Mouse (Mus musculus) forebrain, embryonic 12.5 days (tissue): ENCODE results near the gene Vmn2r48. TPM values are rescaled to one million over a fixed set of nuclear protein-coding genes. Genes with fewer than 3 reads are reported as not detected.
"Not testable (repeated sequence)": the region's sequence is repeated elsewhere in the genome, so short reads cannot be mapped to it uniquely, and the experiment has no call there.

ENCODE experiments used
- ATAC-seq: fragments of 200-750 bp; cut with Nextera tagmentation; 2 replicates; pipeline ENCODE4 v1.8.0; 2017; ENCODE audit warnings: moderate TSS enrichment; ENCODE audit not compliant: low FRiP score
- H3K27ac ChIP-seq: fragments of 300-500 bp; sonication (generic); 2 replicates; pipeline ENCODE4 v1.5.1; 2016; ENCODE audit warnings: mild to moderate bottlenecking
- H3K27me3 ChIP-seq: fragments of 300-500 bp; sonication (generic); 2 replicates; pipeline ENCODE4 v1.6.1; 2016; ENCODE audit warnings: mild to moderate bottlenecking
- H3K36me3 ChIP-seq: fragments of 300-500 bp; sonication (generic); replicated peaks from 2 replicates; pipeline ENCODE4 v1.6.1; 2016; ENCODE audit warnings: mild to moderate bottlenecking
- H3K4me1 ChIP-seq: fragments of 300-500 bp; sonication (generic); 2 replicates; pipeline ENCODE4 v1.6.1; 2016
- H3K4me2 ChIP-seq: fragments of 300-500 bp; sonication (generic); 2 replicates; pipeline ENCODE4 v1.6.1; 2016; ENCODE audit warnings: mild to moderate bottlenecking, moderate library complexity
- H3K4me3 ChIP-seq: fragments of 300-500 bp; sonication (generic); replicated peaks from 2 replicates; pipeline ENCODE4 v1.5.1; 2016; ENCODE audit warnings: mild to moderate bottlenecking
- H3K9ac ChIP-seq: fragments of 300-500 bp; sonication (generic); 2 replicates; pipeline ENCODE4 v1.6.1; 2016; ENCODE audit warnings: mild to moderate bottlenecking
- H3K9me3 ChIP-seq: fragments of 300-500 bp; sonication (generic); 2 replicates; pipeline ENCODE4 v1.6.1; 2016
- WGBS: fragments of 180-500 bp; shearing (Covaris S2); methylation state at CpG from one replicate; pipeline ENCODE4 v1.1.7; 2016; 5-methylcytosine and 5-hydroxymethylcytosine counted together
- polyA plus RNA-seq: library from polyadenylated mRNA; unstranded; fragments of >200 nt; fragmentation: Nextera tagmentation; extraction: Ambion mirVana; gene quantifications from 2 replicates; pipeline ENCODE4 v1.2.1, GENCODE M21; 2016

The Vmn2r48 gene
- not detected in 2 replicates for polyA plus RNA-seq

- not testable (repeated sequence) for H3K27ac ChIP-seq, H3K4me3 ChIP-seq, H3K36me3 ChIP-seq, H3K9me3 ChIP-seq, H3K4me2 ChIP-seq, H3K4me1 ChIP-seq, H3K27me3 ChIP-seq, ATAC-seq, H3K9ac ChIP-seq
- 94% methylated on average over 2 of the region's 2 CpGs for WGBS
Measured at GRCm38 (mm10) chr7:9953485-9953884, at the start of gene Vmn2r48. Vmn2r48 (minus strand) TSS chr7:9953585.

- not testable (repeated sequence) for H3K9ac ChIP-seq, H3K36me3 ChIP-seq, H3K27ac ChIP-seq, H3K4me2 ChIP-seq, H3K27me3 ChIP-seq, H3K9me3 ChIP-seq, H3K4me1 ChIP-seq, ATAC-seq, H3K4me3 ChIP-seq
- 67% methylated on average over 1 of the region's 2 CpGs for WGBS
Measured at GRCm38 (mm10) chr7:9992157-9992556, 38.8 kb upstream of the Vmn2r48 start, which contains the start of gene Vmn2r49. Vmn2r49 (minus strand) TSS chr7:9992257.

Other genes starting within 250 kb of the Vmn2r48 start
- gene Vmn2r46, start 183.0 kb downstream of the Vmn2r48 start, polyA plus RNA-seq, result not detected in 2 replicates
- not detected in 2 replicates for gene Vmn2r47, start 112.3 kb downstream of the Vmn2r48 start, polyA plus RNA-seq
- not detected in 2 replicates for gene Vmn2r49, start 38.7 kb upstream of the Vmn2r48 start, polyA plus RNA-seq
- not detected in 2 replicates for gene Vmn2r50, start 99.7 kb upstream of the Vmn2r48 start, polyA plus RNA-seq
- not detected in 2 replicates for gene Vmn2r51, start 152.2 kb upstream of the Vmn2r48 start, polyA plus RNA-seq
- not detected in 2 replicates for gene Vmn2r52, start 223.0 kb upstream of the Vmn2r48 start, polyA plus RNA-seq